Mouse (Mus musculus) CH12.LX (cell line): ENCODE results near the gene Ppp2r2d. TPM values are rescaled to one million over a fixed set of nuclear protein-coding genes. Genes with fewer than 3 reads are reported as not detected.

ENCODE experiments used
- DNase-seq: peaks from one replicate; pipeline ENCODE4 v3.0.0-alpha.2; 2013; ENCODE audit errors: extremely low read depth
- H3K27ac ChIP-seq: 2 replicates; pipeline ENCODE4 v1.5.1; 2012; ENCODE audit warnings: low read depth, mild to moderate bottlenecking, control low read depth, moderate library complexity; ENCODE audit not compliant: insufficient read depth
- H3K27me3 ChIP-seq: replicated peaks from 2 replicates; pipeline ENCODE3; 2012; ENCODE audit warnings: inconsistent platforms
- H3K36me3 ChIP-seq, 2 experiments: replicated peaks in 1 of 2; 2 replicates each; pipeline versions ENCODE3 to v1.6.1; 2012; ENCODE audit warnings: inconsistent platforms in 1 of 2, low read length in 1 of 2, mild to moderate bottlenecking in 1 of 2, mixed read lengths in 1 of 2, moderate library complexity in 1 of 2; ENCODE audit not compliant: control insufficient read depth in 1 of 2, insufficient read depth in 1 of 2
- H3K4me1 ChIP-seq, 2 experiments: 2 replicates each; pipeline ENCODE4 v1.6.1; 2012; ENCODE audit warnings: inconsistent platforms in 1 of 2, moderate library complexity in 1 of 2; ENCODE audit not compliant: insufficient read depth in 2 of 2, control insufficient read depth in 1 of 2
- H3K4me2 ChIP-seq: 2 replicates; pipeline ENCODE4 v1.6.1; 2012; ENCODE audit warnings: low read depth, mild to moderate bottlenecking, control low read depth; ENCODE audit not compliant: poor library complexity, insufficient read depth, severe bottlenecking
- H3K4me3 ChIP-seq, 3 experiments: fragments of 150-350 bp in 1 of 3; sonication (generic) in 1 of 3; replicated peaks in 1 of 3; 2 replicates each; pipeline versions ENCODE3 to v1.5.1; 2011 to 2012; ENCODE audit warnings: low read depth in 2 of 3, low read length in 2 of 3, mild to moderate bottlenecking in 2 of 3, moderate library complexity in 2 of 3, control low read depth in 1 of 3, improper control_type of control experiment in 1 of 3, inconsistent platforms in 1 of 3, mixed read lengths in 1 of 3; ENCODE audit not compliant: poor library complexity in 1 of 3
- H3K79me2 ChIP-seq: replicated peaks from 2 replicates; pipeline ENCODE4 v1.6.1; 2012; ENCODE audit warnings: mild to moderate bottlenecking, moderate library complexity; ENCODE audit not compliant: control insufficient read depth, poor library complexity, insufficient read depth, severe bottlenecking; ENCODE audit errors: extremely low read depth
- H3K9ac ChIP-seq: 2 replicates; pipeline ENCODE4 v1.6.1; 2012; ENCODE audit warnings: low read depth, mild to moderate bottlenecking, control low read depth, moderate library complexity; ENCODE audit not compliant: insufficient read depth
- H3K9me3 ChIP-seq: replicated peaks from 2 replicates; pipeline ENCODE3; 2012; ENCODE audit warnings: low read length, inconsistent platforms, mixed read lengths
- BHLHE40 ChIP-seq: IDR thresholded peaks from 2 replicates; pipeline ENCODE4 v1.6.1; 2011; ENCODE audit warnings: mild to moderate bottlenecking, low read depth, low read length, improper control_type of control experiment
- CHD1 ChIP-seq: IDR thresholded peaks from 2 replicates; pipeline ENCODE4 v1.6.1; 2012; ENCODE audit warnings: low read depth, low read length, improper control_type of control experiment, inconsistent platforms
- GABPA ChIP-seq: IDR thresholded peaks from 2 replicates; pipeline ENCODE4 v1.6.1; 2012; ENCODE audit warnings: low read depth, low read length, improper control_type of control experiment, inconsistent platforms; ENCODE audit not compliant: insufficient replicate concordance
- IRF4 ChIP-seq: IDR thresholded peaks from 2 replicates; pipeline ENCODE4 v1.6.1; 2014; ENCODE audit warnings: low read depth, mild to moderate bottlenecking, inconsistent platforms, low read length, improper control_type of control experiment
- JUN ChIP-seq: IDR thresholded peaks from 2 replicates; pipeline ENCODE4 v1.6.1; 2011; ENCODE audit warnings: low read depth, mild to moderate bottlenecking, low read length, improper control_type of control experiment, moderate library complexity; ENCODE audit not compliant: insufficient read depth
- KAT2A ChIP-seq: IDR thresholded peaks from 2 replicates; pipeline ENCODE4 v1.6.1; 2012; ENCODE audit warnings: low read length, improper control_type of control experiment, inconsistent platforms; ENCODE audit not compliant: insufficient replicate concordance
- MAFK ChIP-seq: IDR thresholded peaks from 2 replicates; pipeline ENCODE4 v1.6.1; 2011; ENCODE audit warnings: low read length, improper control_type of control experiment; ENCODE audit not compliant: insufficient replicate concordance
- MAX ChIP-seq: IDR thresholded peaks from 2 replicates; pipeline ENCODE4 v1.6.1; 2011; ENCODE audit warnings: low read length, improper control_type of control experiment
- MEF2A ChIP-seq: IDR thresholded peaks from 2 replicates; pipeline ENCODE4 v1.6.1; 2014; ENCODE audit warnings: low read depth, mild to moderate bottlenecking, inconsistent platforms, low read length, improper control_type of control experiment, borderline replicate concordance
- MXI1 ChIP-seq: IDR thresholded peaks from 2 replicates; pipeline ENCODE4 v1.6.1; 2011; ENCODE audit warnings: mild to moderate bottlenecking, low read depth, low read length, improper control_type of control experiment
- PAX5 ChIP-seq: IDR thresholded peaks from 2 replicates; pipeline ENCODE4 v1.6.1; 2012; ENCODE audit warnings: low read length, inconsistent platforms, mixed read lengths
- ZC3H11A ChIP-seq: IDR thresholded peaks from 2 replicates; pipeline ENCODE4 v1.6.1; 2012; ENCODE audit warnings: low read depth, mild to moderate bottlenecking, inconsistent platforms, low read length, improper control_type of control experiment
- ZKSCAN1 ChIP-seq: IDR thresholded peaks from 2 replicates; pipeline ENCODE4 v1.6.1; 2012; ENCODE audit warnings: low read depth, inconsistent platforms, low read length, improper control_type of control experiment, borderline replicate concordance
- ZNF384 ChIP-seq: IDR thresholded peaks from 2 replicates; pipeline ENCODE4 v1.6.1; 2012; ENCODE audit warnings: low read depth, low read length, improper control_type of control experiment, inconsistent platforms
- dilution Hi-C: fragments of 300-500 bp; cut with MboI; formaldehyde crosslinking; loops from 2 replicates; pipeline ENCODE4 v1.14.3; 2020; ENCODE audit warnings: low sequenced_read_pairs; ENCODE audit not compliant: extremely low pct_unique_long_range_greater_than_20kb, extremely low pct_ligation_motif_present
- in situ Hi-C: fragments of 300-500 bp; cut with MboI; formaldehyde crosslinking; loops from 3 replicates; pipeline ENCODE4 v1.14.3; 2019; ENCODE audit warnings: low sequenced_read_pairs, low pct_ligation_motif_present, low pct_unique_long_range_greater_than_20kb, mixed read lengths
- polyA plus RNA-seq: library from polyadenylated mRNA; unstranded; fragments of >175 nt; gene quantifications from 2 replicates; pipeline ENCODE4 v1.2.1, GENCODE M21; 2012; ENCODE audit warnings: low read depth; ENCODE audit not compliant: insufficient read length
- total RNA-seq, 2 experiments: library from RNA; depleted of rRNA; stranded (reverse); fragments of 300-350 nt in 1 of 2; fragments of >200 nt in 1 of 2; gene quantifications; 2 replicates each; pipeline ENCODE4 v1.2.3; 2012 to 2014

Gene Ppp2r2d
- total and polyA plus RNA-seq, 3 experiments, result 24.3 to 54.1 (median 46.0) TPM

GRCm38 (mm10) chr7:138841436-138842151 lies 4.3 kb upstream of the Ppp2r2d start:
- in situ Hi-C loops, result loop anchor here (5.0 to 25.0 kb wide), 2 partner anchors 81 to 1354 kb away; no protein-coding TSS in a partner anchor
- no peak overlapping the region for H3K4me3 ChIP-seq
- H3K9me3 ChIP-seq, result no peaks in the 10 kb centered on the region
- peaks cover 2 to 26% of the 10 kb centered on the region in 2 experiments for H3K36me3 ChIP-seq
- DNase-seq, result no peak
- H3K27ac ChIP-seq, result no peak overlapping the region
- peaks cover 1% of the 10 kb centered on the region; the same call in 1 of the 2 replicates for H3K79me2 ChIP-seq
- dilution Hi-C loops, result no loop called here
- no peaks in the 10 kb centered on the region for H3K27me3 ChIP-seq
- TF ChIP-seq PAX5 (no peak), CHD1 (no peak), JUN (no peak)
- peaks cover 9 to 17% of the 10 kb centered on the region in 2 experiments; a peak in 3 of 4 replicates for H3K4me1 ChIP-seq
- H3K4me2 ChIP-seq, result no peak overlapping the region
- no peak overlapping the region for H3K9ac ChIP-seq

DNA sequence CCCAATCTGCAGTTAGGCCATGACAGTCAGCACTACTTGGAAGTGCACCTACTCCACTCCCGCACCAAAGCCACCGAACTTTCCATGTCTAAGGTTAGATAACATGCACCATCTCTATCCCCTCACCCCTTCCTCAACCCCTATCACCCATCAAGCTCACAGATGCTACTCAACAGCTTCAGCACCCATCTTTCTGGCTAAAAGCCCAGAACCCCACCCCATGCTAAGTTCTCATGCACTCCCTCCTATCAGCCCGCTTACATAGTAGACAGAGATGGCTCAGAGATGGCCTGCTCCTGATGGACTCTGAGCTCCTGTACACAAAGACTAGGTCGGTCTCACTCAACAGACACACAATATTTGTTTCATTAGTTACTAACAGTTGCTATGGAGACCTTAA lies 2.5 kb upstream of the Ppp2r2d start:
- dilution Hi-C loops, result no loop called here
- no peak overlapping the region for H3K4me3 ChIP-seq
- TF ChIP-seq ZNF384 (no peak), JUN (no peak), MXI1 (no peak), BHLHE40 (no peak), IRF4 (no peak), ZKSCAN1 (no peak), MAFK (no peak), KAT2A (no peak), GABPA (no peak), MEF2A (no peak), MAX (no peak), ZC3H11A (no peak)
- TF ChIP-seq, all 38 proteins: peak for 0
- Histone ChIP-seq H3K9me3 (no peaks in the 10 kb centered on the region), H3K4me1 (peaks cover 12 to 30% of the 10 kb centered on the region in 2 experiments), H3K4me2 (no peak overlapping the region), H3K9ac (no peak overlapping the region), H3K36me3 (peaks cover 0 to 26% of the 10 kb centered on the region in 2 experiments), H3K79me2 (peaks cover 19% of the 10 kb centered on the region), H3K27ac (no peak overlapping the region), H3K27me3 (no peaks in the 10 kb centered on the region)
- in situ Hi-C loops, result loop anchor here (5.0 to 25.0 kb wide), 2 partner anchors 79 to 1356 kb away; no protein-coding TSS in a partner anchor
- no peak for DNase-seq
